In genomic region chr10:71489791-71490190, GRCm38 (mm10) we compare ENCODE assay signal across 26 mouse cellular contexts.
"Had no signal": no experiment of that assay in that cellular context is flagged by ENCODE, and none has a peak within 500 bp of the region (broad histone marks: within the 10 kb centered on the region; RNA-seq: fewer than 3 reads in every experiment).

No protein-coding gene starts in this region.

- H3K4me3 ChIP-seq: gastrocnemius, adult 2 months; heart, adult 2 months; heart, embryonic 12.5 days; hindbrain, embryonic 10.5 days; hindbrain, embryonic 12.5 days; intestine, embryonic 15.5 days; layer of hippocampus, adult 2 months; left cerebral cortex, adult 2 months; limb, embryonic 10.5 days; limb, embryonic 12.5 days; liver, embryonic 13.5 days; liver, embryonic 15.5 days had no signal

- H3K4me2 ChIP-seq: heart, embryonic 12.5 days; hindbrain, embryonic 12.5 days; hindbrain, embryonic 14.5 days; intestine, embryonic 15.5 days; limb, embryonic 12.5 days; liver, embryonic 11.5 days; liver, embryonic 13.5 days; liver, embryonic 15.5 days had no signal

- H3K9ac ChIP-seq: heart, embryonic 12.5 days; hindbrain, embryonic 12.5 days; hindbrain, embryonic 14.5 days; intestine, embryonic 15.5 days; limb, embryonic 12.5 days; liver, embryonic 13.5 days; liver, embryonic 15.5 days had no signal

- H3K27me3 ChIP-seq: heart, embryonic 12.5 days; hindbrain, embryonic 12.5 days; intestine, embryonic 15.5 days; limb, embryonic 12.5 days; liver, embryonic 13.5 days; liver, embryonic 15.5 days had no signal

- H3K4me1 ChIP-seq: heart, embryonic 12.5 days; hindbrain, embryonic 12.5 days; intestine, embryonic 15.5 days; limb, embryonic 10.5 days; limb, embryonic 12.5 days; liver, embryonic 13.5 days; liver, embryonic 15.5 days had no signal

- H3K9me3 ChIP-seq: hindbrain, embryonic 10.5 days; hindbrain, embryonic 12.5 days; intestine, embryonic 15.5 days; limb, embryonic 10.5 days; limb, embryonic 12.5 days; liver, embryonic 15.5 days had no signal

- H3K36me3 ChIP-seq: heart, embryonic 12.5 days; hindbrain, embryonic 10.5 days; hindbrain, embryonic 12.5 days; intestine, embryonic 15.5 days; limb, embryonic 10.5 days; limb, embryonic 12.5 days; liver, embryonic 13.5 days; liver, embryonic 15.5 days had no signal

- ATAC-seq: inflammation-experienced regulatory T-cells, adult 6 months; intestine, embryonic 15.5 days; intestine, postnatal 0 days had no signal

- DNase-seq: gastrocnemius, adult 2 months; gastrocnemius, postnatal 10 days; gastrocnemius, postnatal 25 days; heart, adult 2 months; heart, postnatal 10 days; heart, postnatal 4 days; kidney, adult 18-20 months; kidney, adult 8-10 months; kidney, postnatal 10 days; kidney, postnatal 25 days; kidney, postnatal 4 days; liver; liver, embryonic 13.5 days had no signal

- H3K27ac ChIP-seq: gastrocnemius, adult 2 months; heart, adult 2 months; hindbrain, embryonic 10.5 days; hindbrain, embryonic 12.5 days; hindbrain, embryonic 14.5 days; intestine, embryonic 15.5 days; layer of hippocampus, adult 2 months; left cerebral cortex, adult 2 months; limb, embryonic 10.5 days; limb, embryonic 12.5 days; liver, embryonic 13.5 days; liver, embryonic 15.5 days had no signal
